Mouse (Mus musculus) ZHBTc4 (cell line): Measurements from ENCODE around the gene Ccdc34.

Experiments used
- DNase-seq: peaks from one replicate; pipeline ENCODE4 v3.0.0-alpha.2; 2011; ENCODE audit warnings: low read depth, low spot score

The Ccdc34 gene

GRCm38 (mm10) chr2:109996411-109996810 is 21.2 kb upstream of the Ccdc34 start:
- DNase-seq, result no peak

- no peak for DNase-seq
Measured at GRCm38 (mm10) chr2:110004668-110005067, 12.9 kb upstream of the Ccdc34 start.

GRCm38 (mm10) chr2:110005164-110005563 is 12.5 kb upstream of the Ccdc34 start:
- DNase-seq, result no peak

GRCm38 (mm10) chr2:110005596-110006239 is 11.9 kb upstream of the Ccdc34 start:
- DNase-seq, result no peak

GRCm38 (mm10) chr2:110007423-110008267 is 10.0 kb upstream of the Ccdc34 start:
- no peak for DNase-seq

GRCm38 (mm10) chr2:110009449-110009848 is 8.2 kb upstream of the Ccdc34 start:
- DNase-seq, result no peak

GRCm38 (mm10) chr2:110012184-110012725 is 5.4 kb upstream of the Ccdc34 start:
- DNase-seq, result peak; percentile 60

- DNase-seq, result no peak
Measured at GRCm38 (mm10) chr2:110017087-110017486, 530 bp upstream of the Ccdc34 start.

- no peak for DNase-seq
Measured at GRCm38 (mm10) chr2:110019656-110020055, 2.0 kb downstream of the Ccdc34 start.

- no peak for DNase-seq
Measured at GRCm38 (mm10) chr2:110020430-110020829, 2.8 kb downstream of the Ccdc34 start.

- DNase-seq, result no peak
Measured at GRCm38 (mm10) chr2:110036265-110036664, 18.6 kb downstream of the Ccdc34 start.

- DNase-seq, result no peak
Measured at GRCm38 (mm10) chr2:110036665-110037064, 19.0 kb downstream of the Ccdc34 start.

GRCm38 (mm10) chr2:110037221-110037620 is 19.6 kb downstream of the Ccdc34 start:
- DNase-seq, result no peak

GRCm38 (mm10) chr2:110038341-110038740 is 20.7 kb downstream of the Ccdc34 start:
- DNase-seq, result no peak

- no peak for DNase-seq
Measured at GRCm38 (mm10) chr2:110042861-110043760, 25.5 kb downstream of the Ccdc34 start.

- no peak for DNase-seq
Measured at GRCm38 (mm10) chr2:110058424-110058823, 40.8 kb downstream of the Ccdc34 start.

- no peak for DNase-seq
Measured at GRCm38 (mm10) chr2:110063131-110063530, 45.5 kb downstream of the Ccdc34 start.

GRCm38 (mm10) chr2:110068916-110069315 is 51.3 kb downstream of the Ccdc34 start:
- no peak for DNase-seq

GRCm38 (mm10) chr2:110073023-110073422 is 55.4 kb downstream of the Ccdc34 start:
- no peak for DNase-seq

- DNase-seq, result no peak
Measured at GRCm38 (mm10) chr2:110074646-110075452, 57.2 kb downstream of the Ccdc34 start.

GRCm38 (mm10) chr2:110077240-110077639 is 59.6 kb downstream of the Ccdc34 start:
- no peak for DNase-seq
